Mouse (Mus musculus) CD4-positive naive resting alpha-beta T cell, adult 76 days (primary cell): ENCODE results near the gene D630023F18Rik. TPM values are rescaled to one million over a fixed set of nuclear protein-coding genes. Genes with fewer than 3 reads are reported as not detected.

Source experiments
- total RNA-seq: library from RNA; stranded (reverse); gene quantifications from one replicate; pipeline ENCODE4 v1.2.4, GENCODE M21; 2023

D630023F18Rik gene
- not detected for total RNA-seq

DNA sequence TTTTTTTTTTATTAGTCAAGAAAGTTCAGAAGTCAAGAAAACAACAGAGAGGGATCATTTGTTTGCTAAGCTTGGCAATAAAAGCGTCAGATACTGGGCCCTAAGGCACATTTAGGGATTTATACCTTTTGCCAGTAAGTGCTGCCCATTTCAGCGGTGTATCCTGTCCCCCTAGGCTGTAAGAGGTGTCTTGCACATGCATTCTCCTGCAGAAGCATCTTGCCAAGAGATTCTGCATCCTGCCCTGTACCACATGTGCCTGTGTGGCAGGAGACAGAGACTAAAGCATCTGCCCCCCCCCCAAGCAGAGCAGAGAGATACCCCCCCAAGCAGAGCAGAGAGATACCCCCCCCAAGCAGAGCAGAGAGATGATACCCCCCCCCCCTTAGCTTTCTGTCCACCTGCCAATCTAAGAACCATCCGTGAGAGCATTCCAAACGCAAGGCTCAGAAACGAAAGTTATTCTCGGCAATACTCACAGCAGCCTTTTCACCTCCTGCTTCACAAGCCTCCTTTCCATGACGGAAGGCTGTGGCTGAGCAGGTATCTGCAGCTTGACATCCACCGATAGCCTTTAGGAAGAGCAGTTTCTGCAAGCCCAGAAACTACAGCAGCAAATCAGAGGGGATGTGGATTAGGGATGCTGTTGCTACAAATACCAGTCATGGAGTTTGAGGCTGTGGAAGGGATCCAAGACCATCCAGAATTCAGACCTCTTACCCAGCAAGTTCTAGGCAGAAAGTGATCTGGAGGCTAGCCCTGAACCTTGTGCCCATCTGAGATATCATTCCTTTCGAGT is at the start of gene D630023F18Rik:
D630023F18Rik (minus strand) TSS at position 641 of the 799 bp plus-strand sequence.

DNA sequence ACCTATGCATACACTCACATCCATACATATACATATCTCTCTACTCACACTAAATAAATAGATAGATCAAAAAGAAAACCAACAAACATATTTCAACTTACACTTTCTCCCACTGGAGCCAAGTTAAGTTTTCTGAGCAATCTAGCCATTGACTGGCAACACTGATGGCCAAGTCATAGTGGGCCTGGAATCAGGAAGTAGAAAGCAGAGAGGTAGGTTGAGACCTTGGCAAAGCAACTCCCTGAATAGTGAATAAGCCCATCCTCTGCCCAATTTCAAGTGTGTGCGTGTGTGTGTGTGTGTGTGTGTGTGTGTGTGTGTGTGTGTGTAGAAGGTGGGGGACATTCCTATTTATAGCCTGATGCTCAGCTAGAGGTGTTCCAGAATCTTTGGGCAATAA is 3.6 kb downstream of the D630023F18Rik start, which contains the start of gene Gm28845:
Gm28845 (minus strand) TSS at position 121 of the 400 bp plus-strand sequence.

DNA sequence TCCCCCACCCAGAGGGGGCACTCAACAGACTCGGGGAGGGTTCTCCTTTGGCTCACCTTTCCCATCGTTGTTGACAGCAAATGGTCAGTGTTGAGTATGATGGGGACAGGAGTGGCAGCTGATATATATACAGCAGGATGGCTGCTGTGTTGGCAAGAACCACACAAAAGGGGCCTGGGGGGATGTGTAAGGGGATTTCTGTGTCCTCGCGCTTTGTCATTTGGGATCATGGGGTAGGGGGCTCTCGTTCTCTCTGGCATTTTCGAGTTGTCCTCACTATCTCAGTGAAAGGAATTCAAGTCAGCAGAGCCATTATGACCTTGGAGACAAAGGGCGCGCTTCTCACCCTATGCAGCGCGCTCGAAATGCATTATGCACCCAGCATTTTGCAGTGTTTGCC is 19.7 kb downstream of the D630023F18Rik start, which contains the start of gene Cryga:
Cryga (minus strand) TSS at position 101 of the 400 bp plus-strand sequence.

DNA sequence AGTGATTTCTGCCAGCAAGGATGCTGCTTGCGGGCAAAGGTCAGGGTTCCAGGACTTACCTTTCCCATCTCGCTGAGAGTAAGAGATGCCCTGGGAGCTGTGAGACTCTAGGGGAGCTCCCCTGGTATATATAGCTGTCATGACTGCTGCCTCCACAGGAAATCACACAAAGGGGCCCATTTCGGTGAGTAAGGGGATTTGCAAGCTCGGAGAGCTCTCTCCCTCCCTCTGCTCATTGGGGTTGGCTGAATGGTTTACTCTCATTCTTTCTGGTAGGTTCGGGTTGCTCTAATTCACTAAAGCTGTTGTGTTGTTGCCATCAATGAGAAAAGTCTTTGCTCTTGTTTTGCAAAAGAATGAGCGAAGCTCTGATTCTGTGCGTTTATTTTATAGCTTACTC is 40.8 kb downstream of the D630023F18Rik start, which contains the start of gene Crygb:
Crygb (minus strand) TSS at position 101 of the 400 bp plus-strand sequence.

DNA sequence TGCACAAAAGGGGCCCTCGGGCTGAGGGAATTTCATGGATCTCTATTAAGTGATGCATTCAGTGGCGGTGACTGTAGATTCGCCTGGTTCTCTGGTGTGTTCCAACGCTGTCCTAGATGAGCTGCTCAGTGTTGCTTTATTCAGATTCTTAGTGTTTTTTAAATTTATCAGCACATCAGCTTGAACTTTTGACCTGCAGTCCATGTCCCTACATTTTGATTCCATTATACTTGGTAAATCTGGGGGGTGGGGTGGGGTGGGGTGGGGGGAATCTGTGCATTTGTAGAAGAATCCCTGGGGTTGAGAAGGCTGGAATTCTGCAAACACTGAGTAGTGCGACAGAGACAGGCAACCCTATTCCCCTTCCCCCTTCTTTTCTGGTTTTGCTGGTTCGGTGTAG is 49.4 kb downstream of the D630023F18Rik start, which contains the start of gene Crygc:
Crygc (minus strand) TSS at position 101 of the 400 bp plus-strand sequence.

DNA sequence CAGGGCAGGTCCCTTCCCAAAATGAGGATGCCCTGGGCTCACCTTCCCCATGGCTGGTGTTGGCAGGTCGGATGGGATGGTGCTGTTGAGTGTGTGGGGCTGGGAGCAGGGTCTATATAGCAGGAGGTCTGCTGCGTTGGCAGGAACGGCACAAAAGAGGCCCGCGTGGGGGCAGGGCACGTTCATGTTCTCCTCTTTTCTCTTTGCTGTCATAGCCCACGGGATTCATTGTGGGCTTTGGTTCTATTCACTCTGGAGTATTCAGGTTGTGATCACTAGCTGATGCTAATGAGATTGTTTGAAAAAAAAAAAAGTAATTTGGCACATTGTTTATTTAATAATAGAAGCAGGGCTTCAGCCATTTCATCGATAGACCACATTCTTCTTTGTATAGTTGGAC is 59.7 kb downstream of the D630023F18Rik start, which contains the start of gene Crygd:
Crygd (minus strand) TSS at position 101 of the 400 bp plus-strand sequence.

Other genes with a start within 250 kb of the D630023F18Rik start
- gene Plekhm3, start 166.4 kb downstream of the D630023F18Rik start, total RNA-seq: 18.4 TPM
- not detected for gene Akr1cl, start 90.5 kb downstream of the D630023F18Rik start, total RNA-seq
- not detected for gene Cryge, start 72.1 kb downstream of the D630023F18Rik start, total RNA-seq
- not detected for gene Crygd, start 59.8 kb downstream of the D630023F18Rik start, total RNA-seq
- gene Crygc, start 49.5 kb downstream of the D630023F18Rik start, total RNA-seq: not detected
- gene Crygb, start 40.9 kb downstream of the D630023F18Rik start, total RNA-seq: not detected
- gene Cryga, start 19.8 kb downstream of the D630023F18Rik start, total RNA-seq: not detected
- not detected for gene Gm28845, start 3.7 kb downstream of the D630023F18Rik start, total RNA-seq
- 5.4 TPM for gene Idh1, start 63.3 kb upstream of the D630023F18Rik start, total RNA-seq
- 40.3 TPM for gene Pikfyve, start 63.5 kb upstream of the D630023F18Rik start, total RNA-seq
- gene Pth2r, start 158.8 kb upstream of the D630023F18Rik start, total RNA-seq: not detected